Mouse (Mus musculus): Measurements from ENCODE around the gene Olfr183.
"Not testable (repeated sequence)": the region's sequence is repeated elsewhere in the genome, so short reads cannot be mapped to it uniquely, and the experiment has no call there.

Olfr183 gene

GRCm38 (mm10) chr16:58995057-58995456, at the start of gene Olfr183:
Gene Olfr183 (plus strand): TSS chr16:58995357.
- in situ Hi-C loops (cut with MboI; ENCODE audit: unreplicated experiment in 2 of 2): no loop called here

GRCm38 (mm10) chr16:59007146-59007545, 12.0 kb downstream of the Olfr183 start:
- in situ Hi-C loops (cut with MboI; ENCODE audit: unreplicated experiment in 2 of 2): no loop called here

DNA sequence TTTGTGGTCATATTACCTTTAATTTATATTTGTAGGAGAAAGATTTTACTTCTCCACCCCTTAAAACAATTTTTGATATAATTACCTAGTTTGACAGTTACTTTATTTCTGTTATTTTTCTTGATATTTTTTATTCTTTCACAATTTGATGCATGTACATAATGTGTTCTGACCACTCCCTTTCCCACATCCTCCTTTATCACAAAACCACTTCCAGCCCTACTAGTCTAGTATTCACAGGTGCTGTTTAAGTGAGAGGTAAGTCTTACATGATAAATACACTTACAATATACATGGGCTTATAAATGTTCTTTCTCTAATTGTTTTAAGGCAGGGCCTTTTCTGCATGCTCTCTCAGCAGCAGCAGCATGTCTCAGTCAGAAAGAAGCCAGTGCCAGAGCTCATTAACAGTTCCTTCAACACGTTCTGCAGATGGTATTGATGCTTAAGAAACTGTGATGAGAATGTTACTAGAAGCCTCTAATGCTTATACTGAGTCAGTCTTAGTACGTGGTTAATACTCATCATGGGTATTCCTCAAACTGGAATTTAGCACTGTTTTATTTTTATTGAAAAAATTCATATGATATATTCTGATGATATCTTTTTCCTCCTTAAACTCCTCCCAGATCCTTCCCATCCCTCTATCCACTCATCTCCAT, 18.3 kb downstream of the Olfr183 start:
- in situ Hi-C loops (cut with MboI; ENCODE audit: unreplicated experiment in 2 of 2): no loop called here

- in situ Hi-C loops (cut with MboI; ENCODE audit: unreplicated experiment in 2 of 2): no loop called here
These were observed 35.0 kb downstream of the Olfr183 start, which contains the start of gene Olfr186 for GRCm38 (mm10) chr16:59030191-59030590. Gene Olfr186 (minus strand): TSS chr16:59030291.

DNA sequence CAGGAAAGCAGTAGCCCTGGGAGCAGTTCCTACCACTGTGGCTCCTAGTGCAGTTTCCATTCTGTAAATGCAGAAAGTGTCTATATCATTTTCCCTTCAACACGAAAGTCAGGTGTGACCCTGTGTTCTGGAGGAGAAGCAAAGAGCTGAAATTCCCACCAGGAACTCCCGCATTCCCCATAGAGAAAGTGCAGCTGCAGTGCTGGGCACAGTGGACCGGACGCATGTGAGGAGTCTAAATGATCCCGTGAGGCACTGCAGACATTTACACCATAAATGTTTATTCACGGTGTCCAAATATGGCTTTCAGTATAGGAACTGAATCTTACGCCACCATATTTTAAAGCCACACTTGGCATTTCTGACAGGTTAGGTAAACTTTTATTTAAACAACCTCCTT, 44.6 kb downstream of the Olfr183 start, which contains the start of gene Olfr187:
Gene Olfr187 (minus strand): TSS at position 58 of the 400 bp plus-strand sequence.
- in situ Hi-C loops (cut with MboI; ENCODE audit: unreplicated experiment in 2 of 2): no loop called here

- in situ Hi-C loops (cut with MboI; ENCODE audit: unreplicated experiment in 2 of 2): no loop called here
These were observed 50.7 kb downstream of the Olfr183 start for GRCm38 (mm10) chr16:59045835-59046234.

DNA sequence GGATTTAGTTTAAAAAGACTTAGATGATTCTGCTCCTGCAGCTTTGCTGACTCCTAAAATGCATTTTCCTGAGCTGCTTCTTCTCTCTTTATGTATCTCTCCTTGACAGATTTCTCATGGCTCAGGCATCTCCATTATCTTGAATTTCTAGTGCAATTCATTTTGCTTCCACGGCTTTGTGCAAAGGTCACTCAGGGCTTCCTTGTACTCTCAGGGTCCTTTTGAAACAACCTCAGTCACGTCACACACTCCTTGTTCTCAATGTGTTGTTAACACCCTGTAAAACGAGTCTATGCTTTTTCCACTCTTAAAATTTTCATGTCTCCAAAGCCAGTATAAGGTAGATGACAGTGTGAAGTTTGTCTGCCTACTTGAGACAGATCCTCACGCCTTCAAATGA, 52.4 kb downstream of the Olfr183 start:
- in situ Hi-C loops (cut with MboI; ENCODE audit: unreplicated experiment in 2 of 2): no loop called here

DNA sequence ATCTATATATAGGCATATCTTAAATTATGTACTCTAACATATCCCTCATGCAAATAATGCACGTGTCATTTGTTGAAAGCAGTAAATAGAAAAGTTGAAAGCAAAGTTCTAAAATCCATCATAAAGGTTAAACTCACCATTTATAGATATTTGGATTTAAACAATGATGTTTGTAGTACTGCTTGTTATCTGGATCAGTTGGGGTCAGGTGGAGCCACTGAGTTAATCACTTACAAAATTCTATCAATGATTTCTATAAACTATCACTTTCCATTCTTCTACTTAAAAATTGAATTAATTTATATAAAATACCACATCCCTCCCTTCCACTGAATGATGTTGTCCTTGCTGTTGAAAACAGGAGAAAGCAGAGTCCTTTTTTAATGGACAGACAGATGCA, 53.7 kb downstream of the Olfr183 start:
- in situ Hi-C loops (cut with MboI; ENCODE audit: unreplicated experiment in 2 of 2): no loop called here

DNA sequence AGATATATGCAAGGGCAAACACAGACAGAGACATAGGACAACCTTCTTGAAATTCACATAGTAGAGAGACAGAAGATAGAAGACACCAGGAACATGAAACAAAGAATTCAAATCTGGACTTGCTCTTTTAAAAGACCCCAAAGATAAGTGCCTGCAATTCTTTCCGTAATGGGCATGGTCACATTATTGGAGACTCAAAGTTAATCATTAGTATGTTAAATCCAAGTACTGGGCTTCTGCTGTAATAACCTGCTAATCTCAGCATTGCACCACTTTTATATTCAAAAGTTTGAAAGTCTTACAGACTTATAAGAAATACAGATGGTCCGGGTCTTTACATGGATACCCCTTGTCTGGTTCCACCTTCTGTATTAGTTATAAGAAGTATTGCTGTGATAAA, 54.1 kb downstream of the Olfr183 start:
- in situ Hi-C loops (cut with MboI; ENCODE audit: unreplicated experiment in 2 of 2): not testable (repeated sequence)
